Mouse (Mus musculus) adrenal gland, postnatal 4 days (tissue): Measurements from ENCODE around the gene Gbe1. TPM values are rescaled to one million over a fixed set of nuclear protein-coding genes. Genes with fewer than 3 reads are reported as not detected.

Experiments used
- DNase-seq, 2 experiments: peaks; one replicate each; pipeline ENCODE4 v3.0.0; 2021 to 2022; ENCODE audit warnings: low spot score in 2 of 2, mixed read lengths in 2 of 2
- long read RNA-seq, 2 experiments: library from polyadenylated mRNA; stranded (forward); transcript quantifications; one replicate each; pipeline ENCODE4 v2.0.0; 2021
- total RNA-seq, 2 experiments: library from RNA; stranded (reverse); gene quantifications; 2 replicates each; pipeline ENCODE4 v1.2.3; 2021

Gbe1 gene
- 10 to 100 TPM; 22.5 to 25.5 TPM for total RNA-seq
- long read RNA-seq, experiment 1, partial matches to known transcripts, result 1 of 22 reads
- long read RNA-seq, experiment 1, other reads (novel, unspliced or antisense), result 21 of 22 reads
- long read RNA-seq, experiment 2, partial matches to known transcripts, result 2 of 49 reads
- long read RNA-seq, experiment 2, other reads (novel, unspliced or antisense), result 44 of 49 reads

DNA sequence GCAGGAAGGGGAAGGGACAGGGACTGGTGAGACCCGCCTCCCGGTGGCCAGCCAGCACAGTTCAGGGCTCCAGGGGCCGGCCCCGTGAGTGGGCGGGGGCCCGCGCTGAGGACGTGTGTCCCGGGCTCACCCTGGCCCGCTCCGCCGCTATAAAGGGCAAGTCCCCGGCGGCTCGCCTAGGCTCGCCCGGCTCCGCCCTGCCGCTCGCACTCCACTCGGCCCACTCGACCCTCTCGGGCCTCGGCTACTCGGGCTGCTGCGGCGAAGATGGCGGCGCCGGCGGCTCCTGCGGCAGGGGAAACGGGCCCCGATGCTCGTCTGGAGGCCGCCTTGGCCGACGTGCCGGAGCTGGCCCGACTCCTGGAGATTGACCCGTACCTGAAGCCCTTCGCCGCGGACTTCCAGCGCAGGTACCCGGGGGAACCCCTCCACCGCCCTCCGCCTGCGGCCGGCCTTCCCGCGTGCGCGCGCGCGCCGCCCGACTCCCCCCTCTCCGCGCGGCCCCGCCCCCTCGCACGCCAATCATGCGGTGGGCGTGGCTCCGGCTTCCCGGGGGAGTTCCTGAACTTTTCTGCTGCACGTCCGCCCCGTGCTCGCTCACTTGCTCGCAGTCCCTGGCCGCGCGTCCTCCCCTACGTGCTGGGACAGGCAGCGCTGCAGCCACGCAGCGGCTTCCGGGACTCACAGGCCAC is at the start of gene Gbe1:
TSS of gene Gbe1 (plus strand) at position 64 of the 692 bp plus-strand sequence.
- peak; percentile 79 to 88 for DNase-seq

- no peak for DNase-seq
These were observed 3.1 kb upstream of the Gbe1 start for GRCm38 (mm10) chr16:70310691-70311090.

GRCm38 (mm10) chr16:70313496-70313885 is 258 bp upstream of the Gbe1 start:
- no peak for DNase-seq

DNA sequence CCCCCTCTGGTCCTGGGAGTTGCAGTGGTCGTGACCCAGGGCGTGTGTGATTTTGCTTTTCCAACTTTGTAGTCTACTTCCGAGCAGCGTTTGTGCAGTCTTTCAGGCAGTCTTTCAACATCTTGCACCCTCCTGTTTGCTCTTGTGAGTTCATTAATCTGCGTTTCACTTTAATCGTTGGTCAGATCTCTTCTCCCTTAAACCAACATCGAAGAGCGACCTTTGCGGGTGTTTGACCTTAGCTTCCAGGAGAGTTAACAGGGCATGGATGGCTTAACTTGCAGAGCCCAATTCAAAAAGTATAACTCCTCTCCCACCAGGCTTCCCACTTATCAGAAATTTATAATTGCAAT is 805 bp downstream of the Gbe1 start:
- DNase-seq, result no peak

GRCm38 (mm10) chr16:70315261-70315660 is 1.5 kb downstream of the Gbe1 start:
- no peak for DNase-seq

DNA sequence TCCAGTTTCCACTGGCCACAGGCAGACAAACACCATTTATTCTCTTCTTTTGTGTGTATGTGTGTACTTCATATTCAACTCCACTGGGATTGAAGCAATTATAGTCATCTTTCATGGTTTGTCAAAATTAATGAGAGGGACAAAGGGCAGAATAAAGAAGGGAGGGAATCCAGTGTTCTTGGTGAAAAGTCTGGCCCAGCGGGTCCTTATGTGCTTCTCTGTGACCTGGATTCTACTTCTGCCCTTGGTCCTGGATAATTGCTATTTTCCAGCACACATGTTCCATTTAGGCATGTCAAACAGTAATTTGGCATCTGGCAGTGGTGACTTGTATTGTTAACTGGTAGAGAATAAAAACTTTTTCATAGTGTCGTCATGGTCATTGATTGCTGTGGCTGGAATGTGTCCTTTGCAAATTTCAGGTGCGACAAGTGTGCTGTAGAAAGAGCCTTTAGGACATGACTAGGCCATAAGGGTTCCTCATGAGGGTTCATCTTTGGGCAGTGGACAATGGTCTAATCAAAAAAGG is 2.2 kb downstream of the Gbe1 start:
- no peak for DNase-seq

- no peak for DNase-seq
These were observed 5.6 kb downstream of the Gbe1 start for GRCm38 (mm10) chr16:70319388-70319787.

- no peak for DNase-seq
These were observed 7.0 kb downstream of the Gbe1 start for GRCm38 (mm10) chr16:70320612-70321280.

DNA sequence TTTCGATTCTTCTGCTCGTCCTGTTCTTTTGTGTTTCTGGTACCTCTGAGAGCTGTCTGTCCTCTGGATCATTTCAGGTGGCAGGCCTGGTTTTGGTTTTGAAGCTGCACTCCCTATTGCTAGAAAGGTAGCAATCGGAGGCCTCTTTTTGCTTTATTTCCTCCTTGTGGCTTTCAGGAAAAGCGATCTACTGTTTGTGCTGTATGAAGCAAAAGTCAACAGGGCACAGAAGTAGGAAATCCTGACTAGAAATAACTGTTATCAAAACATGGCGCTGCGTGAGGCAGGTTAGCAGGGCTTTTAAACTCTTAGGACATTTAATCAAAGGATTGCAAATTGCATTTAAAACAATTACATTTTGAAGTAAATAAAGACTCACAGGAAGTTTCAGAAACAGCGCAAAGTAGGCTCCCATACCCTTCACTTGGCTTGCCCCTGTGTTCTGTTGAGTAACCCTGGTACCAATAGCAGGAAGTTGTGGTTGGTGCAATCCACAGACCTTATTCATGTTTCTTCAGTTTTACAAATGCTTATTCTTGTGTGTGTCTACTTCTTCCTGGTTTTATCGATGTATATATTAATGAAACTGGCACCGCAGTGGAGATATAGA is 12.7 kb downstream of the Gbe1 start:
- DNase-seq, result no peak

DNA sequence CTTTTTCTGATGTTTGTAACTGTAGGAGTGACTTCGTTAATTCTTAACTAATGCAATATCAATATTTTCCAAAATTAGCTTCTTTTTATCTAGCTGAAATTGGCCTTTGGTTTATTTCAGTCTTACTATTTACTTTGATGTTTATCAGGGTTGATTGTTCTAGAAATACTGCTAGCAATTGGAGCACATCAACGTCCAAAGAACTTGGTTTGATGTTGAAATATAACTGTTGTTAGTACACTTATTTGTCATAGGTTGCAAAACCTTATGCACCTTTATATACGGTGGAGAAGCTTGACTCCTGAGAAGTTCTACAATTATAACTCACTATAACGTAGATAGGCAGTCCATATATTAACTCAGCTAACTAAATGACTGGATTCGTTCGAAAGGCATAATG is 14.8 kb downstream of the Gbe1 start:
- DNase-seq, result no peak

DNA sequence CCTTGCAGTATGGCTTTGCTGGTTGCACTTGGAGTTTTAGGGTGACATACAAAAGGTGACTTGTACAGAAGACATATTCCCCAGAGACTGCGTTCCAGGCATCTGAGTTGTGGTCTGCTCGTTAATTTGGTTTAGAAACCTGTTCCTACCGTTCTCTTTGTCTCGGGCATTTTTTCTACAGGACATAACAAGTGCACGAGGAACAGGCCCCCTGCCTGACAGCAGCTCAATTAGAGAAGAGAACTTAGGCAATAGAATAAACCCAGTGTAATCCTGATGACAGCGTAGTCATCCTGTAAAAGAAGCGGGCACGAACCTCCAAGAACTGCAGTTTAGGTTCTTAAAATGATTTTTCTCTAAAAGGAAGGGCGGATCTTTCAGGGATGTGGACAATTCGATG is 15.3 kb downstream of the Gbe1 start:
- no peak for DNase-seq

DNA sequence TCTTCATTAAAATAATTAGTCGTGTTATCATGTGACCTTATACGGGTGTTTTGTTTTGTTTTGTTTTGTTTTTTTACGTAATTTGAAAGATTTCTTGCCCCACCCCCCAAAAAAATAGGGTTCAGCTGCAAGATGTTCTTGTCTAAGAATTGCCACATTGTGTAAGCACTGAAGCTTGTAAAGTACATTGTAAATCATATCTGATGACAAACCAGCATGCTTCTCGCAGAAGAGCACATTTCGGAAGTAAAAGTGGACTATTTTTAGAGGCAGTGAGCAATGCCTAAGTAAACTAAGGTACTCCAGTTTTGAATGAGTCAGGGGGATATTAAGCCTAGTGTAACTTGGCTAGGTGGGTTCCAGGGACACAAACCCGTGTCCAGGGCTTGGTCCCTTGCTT is 15.7 kb downstream of the Gbe1 start:
- DNase-seq, result no peak

DNA sequence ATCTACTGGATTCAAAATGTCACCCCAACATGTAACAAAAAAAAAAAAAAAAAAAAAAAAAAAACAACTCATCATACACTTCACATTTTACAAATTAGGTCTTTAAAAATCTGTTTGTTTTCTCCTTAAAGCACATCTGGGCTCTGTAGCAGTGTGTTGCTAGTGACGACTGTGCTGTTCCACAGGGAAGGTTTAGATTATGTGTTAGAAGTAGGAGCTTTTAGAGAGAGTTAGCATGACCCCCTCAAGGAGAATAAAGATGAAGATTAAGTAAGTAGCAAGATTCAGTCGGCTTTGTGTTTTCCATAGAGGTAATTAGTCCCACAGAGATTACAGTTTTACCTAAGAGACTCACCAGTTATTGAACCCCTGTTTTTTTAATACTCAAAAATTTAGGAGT is 16.3 kb downstream of the Gbe1 start:
- DNase-seq, result no peak

DNA sequence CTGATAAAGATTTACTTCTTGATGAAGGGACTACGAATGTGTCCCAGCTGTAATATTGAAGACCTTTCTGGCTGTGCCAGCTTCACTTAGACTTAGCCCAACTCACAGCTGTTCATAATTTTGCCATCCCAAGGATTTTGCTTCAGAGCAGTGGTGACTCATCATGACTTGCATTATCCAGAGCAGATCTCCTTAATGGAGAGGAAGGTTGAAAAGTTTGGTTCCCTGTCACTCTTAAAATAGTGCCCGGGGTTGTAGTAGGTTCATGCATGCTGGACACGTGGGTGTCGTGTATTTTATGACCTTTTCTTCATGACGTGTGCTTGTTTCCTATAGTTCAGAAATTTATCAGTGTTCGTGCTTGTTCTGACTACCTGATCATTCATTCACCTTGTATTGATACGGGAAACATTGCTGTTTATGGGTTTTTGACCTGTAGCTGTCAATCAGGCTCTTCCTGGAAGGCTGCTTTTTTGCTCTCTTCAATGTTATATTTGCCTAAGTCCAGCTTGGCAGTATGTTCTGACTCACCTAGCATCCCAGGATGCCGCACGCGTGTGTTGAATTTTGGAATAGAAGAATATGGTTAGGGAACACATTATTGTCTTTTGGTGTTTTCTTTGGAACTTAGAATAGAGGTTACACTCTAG is 17.0 kb downstream of the Gbe1 start:
- DNase-seq, result no peak

GRCm38 (mm10) chr16:70334812-70335211 is 21.1 kb downstream of the Gbe1 start:
- no peak for DNase-seq

DNA sequence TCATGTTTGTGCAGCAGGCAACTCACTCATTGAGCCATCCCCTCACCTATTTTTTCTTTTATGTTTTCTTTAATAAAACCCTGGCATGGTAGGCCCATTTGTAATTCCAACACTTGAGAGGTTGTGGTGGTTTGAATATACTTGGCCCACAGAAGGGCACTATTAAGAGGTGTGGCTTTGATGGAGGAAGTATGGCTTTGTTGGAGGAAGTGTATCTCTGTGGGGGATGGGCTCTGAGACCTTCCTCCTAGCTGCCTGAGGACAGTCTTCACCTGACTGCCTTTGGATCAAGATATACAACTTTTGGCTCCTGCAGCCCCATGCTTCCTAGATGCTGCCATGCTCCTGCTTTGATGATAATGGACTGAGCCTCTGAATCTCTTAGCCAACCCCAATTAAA is 21.7 kb downstream of the Gbe1 start:
- DNase-seq, result no peak

DNA sequence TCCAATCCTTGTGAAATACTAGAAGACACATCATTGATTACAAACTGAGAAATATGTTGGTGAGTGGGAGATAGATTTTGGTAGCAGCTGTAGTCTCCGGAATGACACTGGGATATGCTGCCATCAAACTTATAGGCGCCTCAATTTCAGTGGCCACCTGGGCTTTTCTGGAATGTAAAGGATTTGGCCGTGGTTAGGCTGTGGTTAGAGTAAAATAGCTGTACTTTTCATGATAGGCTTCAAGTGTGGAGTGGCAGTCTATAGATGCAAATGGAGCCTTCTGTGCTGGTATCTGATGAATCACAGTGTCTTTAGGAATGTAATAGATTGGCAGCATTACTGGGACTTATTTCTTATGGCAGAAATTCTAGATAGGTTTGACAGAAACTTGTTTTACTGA is 23.9 kb downstream of the Gbe1 start:
- no peak for DNase-seq

DNA sequence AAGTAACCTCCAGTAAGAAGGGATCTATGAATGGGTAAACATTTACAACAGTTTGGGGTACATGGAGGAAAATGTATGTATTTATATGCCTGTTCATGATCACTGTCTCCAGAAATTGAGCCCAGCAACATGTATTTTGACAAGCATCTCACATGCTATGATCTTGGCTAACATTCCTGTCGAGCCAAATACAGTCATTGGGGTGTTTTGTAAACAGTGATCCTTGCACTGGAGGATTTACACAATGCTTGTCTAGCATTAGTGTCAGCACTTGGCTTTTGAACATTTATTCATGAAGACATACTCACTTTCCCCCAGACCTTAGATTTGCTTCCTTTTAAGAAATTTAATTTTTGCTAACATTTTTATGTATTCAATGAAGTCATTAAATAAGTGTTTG is 30.7 kb downstream of the Gbe1 start:
- no peak for DNase-seq

GRCm38 (mm10) chr16:70345607-70346006 is 31.9 kb downstream of the Gbe1 start:
- DNase-seq, result no peak

- DNase-seq, result no peak
These were observed 36.3 kb downstream of the Gbe1 start for GRCm38 (mm10) chr16:70350011-70350410.

DNA sequence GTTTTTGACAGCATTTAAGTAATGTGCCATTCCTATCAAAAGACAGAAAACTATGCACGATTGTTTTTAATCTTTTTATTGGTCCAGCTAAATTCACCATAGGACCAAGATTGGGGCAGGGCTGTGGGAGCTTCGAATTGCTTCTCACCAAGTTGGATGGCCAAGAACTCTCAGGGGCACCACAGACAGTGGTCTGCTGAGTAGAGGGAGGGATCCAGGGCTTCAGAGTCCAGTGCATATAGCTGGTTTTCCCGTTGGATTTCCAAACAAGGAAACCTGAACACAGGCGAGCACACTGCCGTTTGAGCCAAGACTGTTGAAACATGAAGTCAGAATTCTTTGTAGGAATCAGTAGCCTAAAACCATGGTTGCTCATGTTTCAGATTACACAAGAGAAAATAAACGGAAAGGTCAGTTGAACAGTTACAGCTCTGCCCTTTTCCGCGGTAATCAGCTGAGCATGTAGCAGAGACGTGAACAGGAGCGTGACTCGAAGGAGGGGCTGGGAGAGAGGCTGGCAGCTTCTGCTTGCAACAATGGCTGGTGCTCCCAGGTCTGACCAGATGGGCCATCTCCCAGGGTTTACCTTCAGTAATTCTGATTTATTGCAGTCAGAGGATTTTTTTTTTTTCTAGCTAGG is 38.0 kb downstream of the Gbe1 start:
- no peak for DNase-seq
